18 mouse cellular contexts compared by ENCODE assay signal in the genomic region with DNA sequence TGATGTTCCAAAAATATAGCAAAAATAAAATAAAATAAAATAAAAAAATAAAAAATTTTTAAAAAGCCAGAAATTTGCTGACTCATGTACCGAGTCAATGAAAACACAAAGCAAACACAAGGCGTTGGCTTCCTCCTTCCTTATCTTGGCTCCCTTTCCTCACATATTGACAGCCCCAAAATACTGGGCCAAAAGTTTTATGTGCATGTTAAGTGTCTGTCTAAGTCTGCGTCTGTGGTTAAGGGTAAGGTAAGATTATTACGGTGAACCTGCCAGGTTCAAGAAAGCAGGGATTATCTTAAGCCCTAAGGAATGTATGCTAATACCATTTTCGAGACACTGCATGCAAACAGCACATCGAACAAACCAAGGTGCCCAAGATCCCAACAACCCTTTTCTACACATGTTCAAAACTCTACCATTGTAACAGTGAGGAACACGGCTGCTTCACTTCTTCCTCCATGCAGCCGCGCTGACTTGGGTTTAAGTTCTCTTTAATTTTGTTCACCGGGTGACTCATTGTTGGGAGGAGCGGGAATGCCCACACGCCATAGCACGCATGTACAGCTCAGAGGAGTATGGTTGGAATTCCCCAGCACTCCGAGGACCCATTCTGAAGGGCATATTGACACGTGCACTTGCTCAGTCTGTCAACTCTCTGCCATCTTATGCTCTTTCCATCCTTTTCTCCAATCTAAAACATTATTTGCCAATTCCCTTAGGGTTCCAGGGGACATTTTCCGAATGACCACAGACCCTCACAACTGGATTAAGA.
DNase-seq lines count a peak whose midpoint lies in the region; ATAC-seq and TF ChIP-seq lines count a peak whose summit lies in the region.
"Had no signal": no experiment of that assay in that cellular context is flagged by ENCODE, and none has a peak within 500 bp of the region (broad histone marks: within the 10 kb centered on the region; RNA-seq: fewer than 3 reads in every experiment).

No protein-coding gene starts in this region.

- no peaks in the 10 kb centered on the region for H3K79me2 ChIP-seq in liver, adult 2 months (ENCODE audit: control insufficient read depth, insufficient read depth, low read length)

- H3K27me3 ChIP-seq in liver, adult 2 months (ENCODE audit: control insufficient read depth, insufficient read depth, low read length) = no peaks in the 10 kb centered on the region
- H3K27me3 ChIP-seq in liver, embryonic 12.5 days (replicated peaks) = no peaks in the 10 kb centered on the region
- H3K27me3 ChIP-seq: embryonic facial prominence, embryonic 15.5 days; forebrain, embryonic 12.5 days; neural tube, embryonic 12.5 days had no signal

- TF ChIP-seq CTCF in liver, adult 2 months (IDR thresholded peaks at IDR 0.05; ENCODE audit: low read depth, low read length) = no peak

- 79% methylated on average over 16 of the region's 16 CpGs for WGBS in liver, adult 2 months
- WGBS in liver, embryonic 12.5 days (ENCODE audit: insufficient replicate concordance) = 62% methylated on average over 16 of the region's 16 CpGs

- peak; percentile 74 for ATAC-seq in liver, embryonic 12.5 days
- ATAC-seq: intestine, postnatal 0 days had no signal

- H3K4me3 ChIP-seq in liver, adult 2 months (ENCODE audit: insufficient read depth, low read depth, low read length) = no peak overlapping the region
- H3K4me3 ChIP-seq in liver, embryonic 12.5 days = no peak overlapping the region
- H3K4me3 ChIP-seq: embryonic facial prominence, embryonic 15.5 days; forebrain, embryonic 12.5 days; heart, adult 2 months; neural tube, embryonic 12.5 days had no signal

- no peaks in the 10 kb centered on the region for H3K36me3 ChIP-seq in liver, adult 2 months (ENCODE audit: control insufficient read depth, insufficient read depth, low read length)
- no peaks in the 10 kb centered on the region for H3K36me3 ChIP-seq in liver, embryonic 12.5 days
- H3K36me3 ChIP-seq: embryonic facial prominence, embryonic 15.5 days; forebrain, embryonic 12.5 days; neural tube, embryonic 12.5 days had no signal

- H3K9ac ChIP-seq in liver, adult 2 months (ENCODE audit: low read depth, low read length) = no peak overlapping the region
- H3K9ac ChIP-seq in liver, embryonic 12.5 days = no peak overlapping the region
- H3K9ac ChIP-seq: embryonic facial prominence, embryonic 15.5 days; forebrain, embryonic 12.5 days; hindbrain, embryonic 14.5 days; neural tube, embryonic 12.5 days had no signal

- no peak overlapping the region for H3K27ac ChIP-seq in liver, adult 2 months (replicated peaks; ENCODE audit: insufficient read depth, low read depth, low read length)
- H3K27ac ChIP-seq in liver, embryonic 12.5 days = no peak overlapping the region
- H3K27ac ChIP-seq: embryonic facial prominence, embryonic 15.5 days; forebrain, embryonic 12.5 days; heart, adult 2 months; hindbrain, embryonic 14.5 days; neural tube, embryonic 12.5 days had no signal

- DNase-seq in liver, adult 2 months (ENCODE audit: extremely low read depth, low read depth, low spot score) = peak; percentile 39
- DNase-seq in liver = no peak
- DNase-seq in c-Kit-positive CD71-positive TER-119-positive erythroid progenitor cells, embryonic 14.5 days (ENCODE audit: low spot score) = peak; percentile 18
- DNase-seq in testis, postnatal 14 days (ENCODE audit: low spot score) = no peak
- DNase-seq in spleen, adult 12 weeks (ENCODE audit: low spot score) = no peak
- DNase-seq in adrenal gland, adult 8-10 months = no peak
- no peak for DNase-seq in gastrocnemius, postnatal 36 days
- DNase-seq: cerebellum, postnatal 25 days; heart, adult 2 months; kidney, postnatal 10 days; lung, adult 18-20 months; lung, postnatal 4 days had no signal

- no peak overlapping the region for H3K4me2 ChIP-seq in liver, embryonic 12.5 days
- H3K4me2 ChIP-seq: embryonic facial prominence, embryonic 15.5 days; forebrain, embryonic 12.5 days; hindbrain, embryonic 14.5 days; neural tube, embryonic 12.5 days had no signal

- intact Hi-C loops in gastrocnemius, postnatal 36 days (cut with DNase I) = no loop called here

- no peaks in the 10 kb centered on the region for H3K4me1 ChIP-seq in liver, adult 2 months (ENCODE audit: control insufficient read depth, insufficient read depth, low read length)
- H3K4me1 ChIP-seq in liver, embryonic 12.5 days = peaks cover 13% of the 10 kb centered on the region
- H3K4me1 ChIP-seq: embryonic facial prominence, embryonic 15.5 days; forebrain, embryonic 12.5 days; neural tube, embryonic 12.5 days had no signal

- H3K9me3 ChIP-seq in liver, embryonic 12.5 days (replicated peaks) = no peaks in the 10 kb centered on the region
- H3K9me3 ChIP-seq: embryonic facial prominence, embryonic 15.5 days; forebrain, embryonic 12.5 days; neural tube, embryonic 12.5 days had no signal

- TF ChIP-seq POLR2A in liver, adult 2 months (IDR thresholded peaks at IDR 0.05; ENCODE audit: extremely low read depth, insufficient read depth, low read length) = no peak

Comparison
In these comparisons a context has a peak if more than half of its experiments do, and no peak if none do; other contexts are left out.
1. DNase-seq: peak in liver, adult 2 months (single experiment) and c-Kit-positive CD71-positive TER-119-positive erythroid progenitor cells, embryonic 14.5 days (single experiment); none in liver (single experiment), testis, postnatal 14 days (single experiment), spleen, adult 12 weeks (single experiment), adrenal gland, adult 8-10 months (single experiment) and gastrocnemius, postnatal 36 days (0 of 2).